Mouse (Mus musculus): ENCODE data around the gene Tpst1.

The Tpst1 gene

DNA sequence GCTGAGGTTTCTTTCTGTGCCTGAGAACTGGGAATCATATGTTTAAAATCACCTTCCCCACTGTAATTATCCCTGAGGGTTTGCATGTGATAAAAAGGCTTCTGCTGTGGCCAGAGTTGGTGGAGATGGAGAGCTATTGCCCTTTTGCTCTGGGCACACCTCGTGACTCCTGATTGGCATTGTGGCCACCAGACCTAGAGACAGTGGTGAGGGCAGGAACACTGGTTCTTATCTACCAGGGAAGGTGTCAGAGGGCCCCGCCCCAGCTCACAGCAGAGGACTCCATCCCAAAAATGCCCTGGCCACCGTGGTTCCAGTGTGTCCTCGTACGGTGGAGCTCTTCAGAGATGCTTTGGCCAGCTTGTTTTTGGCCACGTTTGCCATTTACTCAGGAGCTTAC, 20.2 kb upstream of the Tpst1 start:
- DNase-seq: no peak

GRCm38 (mm10) chr5:130055688-130056087, 17.4 kb upstream of the Tpst1 start:
- DNase-seq: no peak

- no peak for DNase-seq
Measured at GRCm38 (mm10) chr5:130056303-130056702, 16.8 kb upstream of the Tpst1 start.

DNA sequence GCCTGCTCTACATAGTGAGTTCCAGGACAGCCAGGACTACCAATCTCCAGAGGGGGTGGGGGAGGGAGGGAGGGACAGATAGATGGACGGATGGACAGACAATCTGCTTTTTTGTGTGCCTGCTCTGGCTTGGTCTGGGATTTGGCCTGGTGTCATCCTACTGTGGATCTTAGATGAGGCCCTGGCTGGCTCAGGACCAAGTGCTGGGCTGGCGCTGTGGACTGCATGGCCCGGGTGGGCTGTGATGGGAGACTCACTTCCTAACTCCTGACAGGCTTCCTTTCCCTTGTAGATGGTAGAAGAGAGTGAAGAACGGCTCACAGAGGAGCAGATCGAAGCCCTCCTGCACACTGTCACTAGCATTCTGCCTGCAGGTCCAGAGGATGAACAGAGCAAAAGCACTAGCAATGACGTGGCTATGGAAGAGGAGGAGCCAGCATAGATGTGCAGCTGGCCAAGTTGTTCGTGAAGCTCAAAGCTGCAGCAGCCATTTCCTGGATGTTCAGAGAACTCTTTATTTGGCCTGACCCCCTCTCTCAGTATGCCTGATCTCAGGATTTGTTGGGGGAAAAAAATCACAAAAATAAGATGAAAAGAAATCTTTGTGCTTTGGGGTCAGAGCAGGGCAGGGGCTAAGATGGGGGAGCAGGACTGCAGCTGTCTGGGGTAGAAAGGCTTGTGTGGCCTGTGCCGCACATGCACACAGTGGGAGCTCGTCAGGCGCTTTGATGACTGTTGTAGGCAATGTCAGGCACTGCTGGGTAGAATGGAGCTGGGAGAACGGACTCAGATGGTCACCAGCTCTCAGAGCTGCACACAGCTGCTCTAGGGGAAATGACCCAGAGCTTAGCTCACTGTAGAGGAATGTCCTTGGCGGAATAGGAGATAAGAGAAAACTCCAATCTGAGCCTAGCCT, 13.5 kb upstream of the Tpst1 start:
- DNase-seq: peak; percentile 37

DNA sequence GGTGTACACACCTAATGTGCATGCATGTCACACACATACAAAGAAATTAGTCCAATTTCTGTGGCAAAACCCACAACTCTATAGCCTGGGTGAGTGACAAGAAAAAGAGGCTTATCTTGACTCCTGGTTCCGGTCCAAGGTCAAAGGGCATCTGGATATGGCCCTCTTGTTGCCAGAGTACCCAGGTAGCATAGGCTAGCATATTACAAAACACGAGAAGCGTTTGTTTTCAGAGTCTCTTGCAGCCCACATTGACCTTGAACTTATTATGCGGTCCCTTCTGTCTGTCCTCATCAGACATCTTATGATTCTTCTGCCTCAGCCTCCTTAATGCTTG, 12.8 kb upstream of the Tpst1 start:
- no peak for DNase-seq

DNA sequence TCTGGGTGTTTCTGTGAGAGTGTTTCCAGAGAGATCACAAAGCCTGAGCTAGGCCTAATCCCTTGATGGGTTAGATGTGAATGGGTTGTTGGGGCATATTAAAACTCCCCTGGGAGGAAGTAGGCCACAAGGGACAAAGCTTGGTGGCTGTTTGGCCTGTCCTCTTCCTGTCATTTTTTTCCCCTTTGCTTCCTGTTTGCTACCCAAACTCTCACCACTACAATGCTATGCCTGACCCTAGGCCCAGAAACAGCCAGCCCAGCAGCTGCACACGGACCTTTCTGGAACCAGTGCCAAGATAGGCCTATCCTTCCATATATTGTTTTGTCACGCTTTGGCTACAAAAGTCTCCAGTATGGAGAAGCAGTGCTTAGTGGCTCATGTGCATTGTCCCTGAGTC, 11.0 kb upstream of the Tpst1 start:
- no peak for DNase-seq

DNA sequence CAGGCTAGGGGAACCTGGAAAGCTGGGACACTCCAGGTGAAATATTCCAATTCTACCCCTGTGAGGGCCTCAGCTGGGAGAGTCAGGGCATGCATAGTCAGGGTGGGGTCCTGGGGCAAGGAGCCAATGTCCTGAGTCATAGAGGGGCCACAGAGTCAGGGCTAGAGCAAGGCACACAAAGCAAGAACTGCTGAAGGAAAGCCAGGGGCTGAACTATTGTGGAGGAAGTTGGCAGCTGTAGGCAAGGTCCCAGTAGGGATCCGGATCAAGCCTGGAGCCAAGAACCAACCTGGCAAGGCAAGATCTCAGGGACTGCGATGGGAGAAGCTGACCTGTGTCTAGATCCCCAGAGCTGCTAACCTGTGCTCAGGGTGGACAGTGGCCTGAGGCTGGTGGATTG, 9.4 kb upstream of the Tpst1 start:
- no peak for DNase-seq

DNA sequence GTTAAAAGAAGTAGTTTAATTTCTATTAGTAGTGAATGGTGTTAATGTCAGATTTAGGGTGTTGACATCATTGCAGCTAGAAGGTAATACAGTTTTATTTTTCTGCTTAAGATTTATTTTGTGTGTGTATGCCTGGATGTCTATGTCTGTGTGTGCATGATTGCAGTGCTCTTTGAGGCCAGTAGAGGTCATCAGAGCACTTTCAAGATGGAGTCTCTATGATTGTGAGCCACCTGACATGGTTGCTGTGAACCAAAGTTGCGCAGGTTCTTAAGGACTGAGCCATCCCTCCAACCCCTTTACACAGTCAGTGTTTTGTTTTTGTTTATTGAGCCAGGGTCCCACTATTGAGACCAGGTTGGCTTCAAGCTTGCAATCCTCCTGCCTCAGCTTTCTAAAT, 7.5 kb upstream of the Tpst1 start:
- peak; percentile 27 for DNase-seq

- no peak for DNase-seq
Measured at GRCm38 (mm10) chr5:130067841-130068264, 5.3 kb upstream of the Tpst1 start.

- peak; percentile 52 for DNase-seq
Measured at GRCm38 (mm10) chr5:130074491-130074890, 1.4 kb downstream of the Tpst1 start.

- no peak for DNase-seq
Measured at GRCm38 (mm10) chr5:130076396-130076795, 3.3 kb downstream of the Tpst1 start.

- no peak for DNase-seq
Measured at GRCm38 (mm10) chr5:130078096-130078833, 5.1 kb downstream of the Tpst1 start.

DNA sequence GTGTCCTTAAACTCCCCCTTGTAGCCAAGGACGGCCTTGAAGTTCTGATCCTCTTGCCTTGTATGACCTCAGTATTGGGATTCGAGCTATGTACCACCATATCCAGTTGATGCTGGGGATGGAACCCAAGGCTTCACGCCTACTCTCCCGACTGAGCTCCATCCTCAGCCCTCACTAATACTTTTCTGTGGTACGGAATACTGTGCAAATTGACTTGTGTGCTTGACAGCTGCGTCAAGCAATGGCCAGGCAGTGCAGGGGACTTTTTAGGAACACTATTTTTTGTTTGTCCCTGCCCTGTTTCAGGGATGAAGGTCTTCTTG, 5.7 kb downstream of the Tpst1 start:
- no peak for DNase-seq

DNA sequence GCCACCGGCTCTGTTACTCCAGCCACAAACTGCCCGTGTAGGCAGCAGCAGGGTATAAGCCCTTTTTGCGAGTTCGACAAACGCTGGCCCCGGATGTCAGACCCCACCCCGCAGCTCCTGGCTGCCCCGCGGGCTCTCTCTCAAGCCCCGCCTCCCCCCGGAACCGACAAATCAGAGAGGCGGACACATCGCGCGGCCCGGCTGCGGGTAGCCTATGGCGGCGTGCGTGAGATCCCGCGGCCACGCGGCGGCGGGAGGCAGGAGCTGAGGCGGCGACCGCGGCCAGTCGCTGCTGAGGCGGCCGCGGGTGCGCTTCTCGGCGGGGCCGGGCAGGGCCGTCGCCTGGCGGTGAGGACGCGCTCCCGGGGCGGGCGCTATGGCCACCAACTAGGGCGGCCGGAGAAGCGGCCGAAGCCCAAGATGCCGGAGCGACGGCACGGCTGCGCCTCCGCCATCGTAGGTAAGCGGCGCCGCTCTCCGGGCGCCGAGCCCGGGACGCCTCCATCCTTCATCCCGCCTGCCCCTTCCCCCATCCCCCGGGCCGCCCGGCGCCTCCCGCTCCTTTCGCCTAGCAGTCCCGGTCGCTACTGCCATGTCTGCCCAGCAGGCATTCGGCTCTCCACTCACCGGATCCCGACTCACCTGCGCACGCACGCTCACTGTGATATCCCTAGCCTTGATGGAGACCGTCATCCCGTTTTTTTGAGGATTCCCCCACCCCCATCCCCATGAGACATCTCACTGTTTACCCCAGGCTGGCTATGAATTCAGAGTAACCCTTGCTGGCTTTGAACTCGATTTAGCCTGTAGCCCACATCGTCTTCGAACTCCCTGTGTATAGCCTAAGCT, 6.3 kb downstream of the Tpst1 start:
- peak; percentile 93 for DNase-seq

GRCm38 (mm10) chr5:130080051-130080681, 7.0 kb downstream of the Tpst1 start:
- no peak for DNase-seq

DNA sequence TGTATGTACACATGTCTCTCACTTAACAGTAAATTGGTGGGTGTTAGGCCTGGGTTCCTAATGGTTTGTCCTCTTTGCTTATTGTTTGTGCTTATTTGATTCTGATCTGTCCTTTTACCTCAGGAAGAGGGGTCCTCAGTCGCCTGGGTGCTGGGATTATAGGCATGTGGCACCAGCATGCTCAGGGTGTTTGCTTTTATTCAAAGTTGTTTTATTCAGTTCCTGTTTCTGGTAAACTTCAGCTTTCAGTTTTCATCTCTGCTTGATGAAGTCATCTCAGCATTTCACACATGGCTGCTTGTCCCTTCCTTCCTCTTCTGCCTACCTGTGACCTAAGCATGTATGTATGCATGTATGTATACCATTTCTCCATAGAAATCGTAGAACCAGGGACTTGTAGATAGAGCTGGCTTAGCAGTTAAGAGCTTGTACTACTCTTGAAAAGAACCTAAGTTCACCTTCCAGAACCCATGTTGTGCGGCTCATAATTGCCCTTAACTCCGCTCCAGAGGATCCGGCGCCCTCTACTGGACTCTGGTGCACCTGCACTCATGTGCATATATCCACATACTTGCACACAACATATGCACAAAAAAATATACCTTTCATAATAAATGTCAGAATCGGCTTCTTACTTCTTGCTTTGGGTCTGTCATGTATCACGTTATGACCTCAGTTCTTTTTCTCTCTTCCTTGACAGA, 8.2 kb downstream of the Tpst1 start:
- peak; percentile 26 for DNase-seq

- no peak for DNase-seq
Measured at GRCm38 (mm10) chr5:130082431-130082830, 9.3 kb downstream of the Tpst1 start.

DNA sequence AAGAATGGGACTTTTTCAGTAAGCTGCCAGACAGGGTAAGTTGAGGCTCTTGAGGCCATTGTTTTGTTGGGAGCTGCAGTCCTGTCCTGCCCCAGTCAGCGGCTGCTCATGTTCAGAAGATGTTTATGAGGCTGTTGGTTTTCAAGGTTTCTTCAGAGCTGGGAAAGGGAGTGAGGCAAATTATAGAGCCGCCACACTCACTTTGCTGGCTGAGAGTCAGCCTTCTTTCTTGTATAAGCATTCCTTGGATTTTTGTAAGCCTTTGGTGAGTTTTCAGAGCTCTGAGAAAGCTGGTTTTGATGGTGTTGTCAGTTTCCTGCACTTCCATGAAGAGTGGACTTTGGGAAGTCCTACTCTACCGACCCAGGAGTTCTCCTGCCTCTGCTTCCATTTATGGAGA, 11.1 kb downstream of the Tpst1 start:
- DNase-seq: no peak

DNA sequence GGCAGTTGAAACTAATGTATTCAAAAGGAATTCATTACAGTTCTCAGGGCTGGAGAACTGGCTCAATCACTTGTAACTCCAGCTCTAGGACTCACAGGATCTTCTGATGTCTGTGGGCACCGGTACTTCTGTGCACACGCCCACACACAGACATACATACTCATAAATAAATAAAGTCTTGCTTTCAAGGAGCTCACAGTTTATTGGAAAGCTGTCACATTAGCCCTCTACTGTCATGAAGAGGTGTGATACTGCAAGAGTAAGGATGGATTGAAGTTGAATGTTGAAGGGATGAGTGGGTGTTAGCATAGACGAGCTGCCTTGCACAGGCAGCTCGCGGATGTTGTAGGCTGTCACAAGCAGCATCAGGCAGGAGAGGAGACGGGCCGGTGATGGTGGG, 14.9 kb downstream of the Tpst1 start:
- no peak for DNase-seq

GRCm38 (mm10) chr5:130088612-130089011, 15.5 kb downstream of the Tpst1 start:
- no peak for DNase-seq

- peak; percentile 20 for DNase-seq
Measured at GRCm38 (mm10) chr5:130089177-130089576, 16.1 kb downstream of the Tpst1 start.
